Mouse (Mus musculus) c-Kit-positive CD71-positive TER-119-negative erythroid progenitor cells, embryonic 14.5 days (primary cell): ENCODE data around the gene Gpr158.

ENCODE experiments used
- DNase-seq: peaks from one replicate; pipeline ENCODE4 v3.0.0-alpha.2; 2013; ENCODE audit warnings: low read depth

Gpr158 gene

GRCm38 (mm10) chr2:21632136-21632535 lies 264.8 kb downstream of the Gpr158 start:
- no peak for DNase-seq

- DNase-seq = no peak
Observed at GRCm38 (mm10) chr2:21665721-21666120, 298.4 kb downstream of the Gpr158 start.

GRCm38 (mm10) chr2:21676084-21676838 lies 308.9 kb downstream of the Gpr158 start:
- DNase-seq = no peak

- no peak for DNase-seq
Observed at GRCm38 (mm10) chr2:21676839-21677123, 309.4 kb downstream of the Gpr158 start.

- DNase-seq = no peak
Observed at GRCm38 (mm10) chr2:21680735-21681270, 313.5 kb downstream of the Gpr158 start.

- no peak for DNase-seq
Observed at GRCm38 (mm10) chr2:21684736-21685135, 317.4 kb downstream of the Gpr158 start.

GRCm38 (mm10) chr2:21693128-21693527 lies 325.8 kb downstream of the Gpr158 start:
- no peak for DNase-seq

GRCm38 (mm10) chr2:21693807-21694594 lies 326.7 kb downstream of the Gpr158 start:
- DNase-seq = no peak

- no peak for DNase-seq
Observed at GRCm38 (mm10) chr2:21728075-21728474, 360.7 kb downstream of the Gpr158 start.

- no peak for DNase-seq
Observed at GRCm38 (mm10) chr2:21783721-21784120, 416.4 kb downstream of the Gpr158 start.

GRCm38 (mm10) chr2:21793156-21793555 lies 425.8 kb downstream of the Gpr158 start:
- DNase-seq = no peak

GRCm38 (mm10) chr2:21799616-21800015 lies 432.3 kb downstream of the Gpr158 start:
- DNase-seq = no peak

GRCm38 (mm10) chr2:21800045-21800444 lies 432.7 kb downstream of the Gpr158 start:
- DNase-seq = no peak

GRCm38 (mm10) chr2:21808510-21808909 lies 441.2 kb downstream of the Gpr158 start:
- no peak for DNase-seq

GRCm38 (mm10) chr2:21810431-21810830 lies 443.1 kb downstream of the Gpr158 start:
- no peak for DNase-seq

- DNase-seq = no peak
Observed at GRCm38 (mm10) chr2:21864061-21864460, 496.7 kb downstream of the Gpr158 start.
